Mouse (Mus musculus) liver, embryonic 13.5 days (tissue): ENCODE measurements around the gene Lyl1. TPM values are rescaled to one million over a fixed set of nuclear protein-coding genes. Genes with fewer than 3 reads are reported as not detected.

ENCODE experiments used
- ATAC-seq: fragments of 200-750 bp; cut with Nextera tagmentation; 2 replicates; pipeline ENCODE4 v1.8.0; 2017; ENCODE audit warnings: low read depth, mild to moderate bottlenecking, moderate number of reproducible peaks, moderate library complexity
- DNase-seq: peaks from one replicate; pipeline ENCODE4 v3.0.0; 2022
- H3K27ac ChIP-seq: fragments of 300-500 bp; sonication (generic); 2 replicates; pipeline ENCODE4 v1.5.1; 2015; ENCODE audit warnings: moderate library complexity, mild to moderate bottlenecking, inconsistent platforms
- H3K27me3 ChIP-seq: fragments of 300-500 bp; sonication (generic); 2 replicates; pipeline ENCODE4 v1.6.1; 2015; ENCODE audit warnings: mild to moderate bottlenecking, inconsistent platforms
- H3K36me3 ChIP-seq: fragments of 300-500 bp; sonication (generic); 2 replicates; pipeline ENCODE4 v1.6.1; 2015; ENCODE audit warnings: mild to moderate bottlenecking, inconsistent platforms
- H3K4me1 ChIP-seq: fragments of 300-500 bp; sonication (generic); replicated peaks from 2 replicates; pipeline ENCODE4 v1.6.1; 2015; ENCODE audit warnings: inconsistent platforms
- H3K4me2 ChIP-seq: fragments of 300-500 bp; sonication (generic); 2 replicates; pipeline ENCODE4 v1.6.1; 2015; ENCODE audit warnings: inconsistent platforms, mild to moderate bottlenecking, moderate library complexity
- H3K4me3 ChIP-seq: fragments of 300-500 bp; sonication (generic); replicated peaks from 2 replicates; pipeline ENCODE4 v1.5.1; 2015; ENCODE audit warnings: mild to moderate bottlenecking, inconsistent platforms
- H3K9ac ChIP-seq: fragments of 300-500 bp; sonication (generic); 2 replicates; pipeline ENCODE4 v1.6.1; 2015; ENCODE audit warnings: mild to moderate bottlenecking, inconsistent platforms
- H3K9me3 ChIP-seq: fragments of 300-500 bp; sonication (generic); replicated peaks from 2 replicates; pipeline ENCODE4 v1.6.1; 2016; ENCODE audit warnings: inconsistent platforms
- WGBS: fragments of 180-500 bp; shearing (Covaris S2); methylation state at CpG from one replicate; pipeline ENCODE4 v1.1.7; 2015; ENCODE audit not compliant: insufficient replicate concordance; 5-methylcytosine and 5-hydroxymethylcytosine counted together
- polyA plus RNA-seq: library from polyadenylated mRNA; unstranded; fragments of >200 nt; fragmentation: Nextera tagmentation; extraction: Ambion mirVana; gene quantifications from 2 replicates; pipeline ENCODE4 v1.2.1, GENCODE M21; 2015

The Lyl1 gene
- 61.2 and 61.3 TPM in 2 replicates for polyA plus RNA-seq

DNA sequence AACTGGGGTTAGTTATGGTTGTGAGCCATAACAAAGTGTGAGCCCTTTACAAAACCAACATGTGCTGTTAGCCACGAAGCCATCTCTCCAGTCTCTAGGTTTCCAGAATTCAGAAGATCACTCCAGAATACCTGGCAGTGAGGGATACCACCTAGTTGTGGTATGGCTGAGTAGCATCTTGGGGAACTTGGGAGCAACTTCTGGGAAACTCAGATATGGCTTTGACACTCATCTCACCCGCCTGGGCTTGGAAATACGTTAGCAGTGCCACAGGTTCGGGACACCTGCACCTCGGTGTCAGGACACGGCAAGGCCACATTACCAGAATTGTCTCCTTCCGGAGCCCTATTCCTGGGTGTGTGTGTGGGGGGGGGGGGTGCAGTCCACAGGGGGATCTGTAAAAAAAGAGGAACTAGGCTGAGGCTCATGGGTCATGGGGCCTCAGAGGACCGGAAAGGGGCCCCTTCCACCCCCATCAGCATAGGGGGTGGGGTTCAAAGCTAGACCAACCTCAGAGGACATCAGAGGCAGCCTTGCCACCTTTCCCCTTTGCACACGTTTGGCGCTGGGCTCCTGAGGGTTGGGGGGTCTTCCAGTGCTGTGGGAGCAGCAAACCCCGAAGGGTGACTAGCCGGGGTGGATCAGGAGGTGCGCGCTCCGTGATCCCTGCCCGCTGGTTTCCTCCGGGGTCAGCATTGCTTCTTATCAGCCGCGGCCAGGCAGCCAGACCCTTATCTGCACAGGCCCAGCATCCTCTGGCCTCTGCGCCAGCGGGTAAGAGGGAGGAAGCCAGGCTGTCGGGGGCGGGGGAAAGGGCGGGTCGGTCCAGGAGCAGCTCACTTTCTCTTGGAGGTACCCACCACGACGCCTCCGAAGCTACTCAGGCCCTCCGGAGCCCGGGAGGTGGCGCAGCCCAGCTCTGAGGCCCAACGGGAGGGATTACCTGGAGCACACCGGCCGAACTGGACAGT is at the start of gene Lyl1:
Lyl1 (plus strand) TSS at position 517 of the 971 bp plus-strand sequence.
- peaks cover 68% of the 10 kb centered on the region for H3K4me1 ChIP-seq
- H3K4me2 ChIP-seq: peak within 1 kb of the TSS; percentile 95
- peak within 1 kb of the TSS; percentile 98 for H3K27ac ChIP-seq
- 0 out of 2 replicates have a peak, but pooled peaks cover 4% of the 10 kb centered on the region for H3K27me3 ChIP-seq
- H3K4me3 ChIP-seq: peak within 1 kb of the TSS; percentile 88
- 2% methylated on average over 34 of the region's 34 CpGs for WGBS
- peaks cover 56% of the 10 kb centered on the region for H3K36me3 ChIP-seq
- H3K9ac ChIP-seq: peak within 1 kb of the TSS; percentile 98
- peak; percentile 87 for ATAC-seq
- H3K9me3 ChIP-seq: no peaks in the 10 kb centered on the region
- DNase-seq: peak; percentile 99

GRCm38 (mm10) chr8:84653092-84653631 is 48.1 kb upstream of the Lyl1 start:
- Histone ChIP-seq H3K27ac (no peak overlapping the region), H3K4me2 (peak overlapping the region; percentile 34), H3K27me3 (peaks cover 10% of the 10 kb centered on the region; the same call in 1 of the 2 replicates), H3K9ac (no peak overlapping the region; the same call in 1 of the 2 replicates), H3K36me3 (no peaks in the 10 kb centered on the region), H3K4me3 (0 out of 2 replicates have a peak overlapping the region, but pooled peaks have one; percentile 3), H3K9me3 (no peaks in the 10 kb centered on the region), H3K4me1 (peaks cover 52% of the 10 kb centered on the region)
- 52% methylated on average over 9 of the region's 9 CpGs for WGBS
- ATAC-seq (no peak), DNase-seq (no peak)

DNA sequence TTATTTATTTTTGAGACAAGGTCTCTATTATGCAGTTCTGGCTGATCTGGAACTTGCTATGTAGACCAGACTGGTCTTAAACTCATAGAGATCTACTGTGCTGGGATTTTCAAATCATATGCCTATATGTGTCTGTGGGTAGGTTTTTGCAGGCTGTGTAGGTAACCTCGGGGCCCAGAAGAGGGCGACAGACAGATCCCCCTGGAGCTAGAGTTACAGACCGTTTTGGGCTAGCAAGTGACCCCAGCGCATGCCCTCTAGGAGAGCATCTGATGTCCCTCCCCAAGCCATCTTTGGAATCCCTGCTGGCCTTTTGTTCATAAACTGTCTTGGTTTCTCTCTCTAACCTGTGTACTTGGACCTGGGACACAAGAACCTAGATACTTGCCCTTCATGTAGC is 46.7 kb upstream of the Lyl1 start:
- Histone ChIP-seq H3K36me3 (no peaks in the 10 kb centered on the region), H3K4me3 (no peak overlapping the region), H3K27ac (0 out of 2 replicates have a peak overlapping the region, but pooled peaks have one; percentile 11), H3K27me3 (peaks cover 10% of the 10 kb centered on the region; the same call in 1 of the 2 replicates), H3K4me1 (peaks cover 65% of the 10 kb centered on the region), H3K9ac (no peak overlapping the region), H3K4me2 (no peak overlapping the region), H3K9me3 (no peaks in the 10 kb centered on the region)
- no peak for DNase-seq
- WGBS: 31% methylated on average over 4 of the region's 4 CpGs
- no peak for ATAC-seq

DNA sequence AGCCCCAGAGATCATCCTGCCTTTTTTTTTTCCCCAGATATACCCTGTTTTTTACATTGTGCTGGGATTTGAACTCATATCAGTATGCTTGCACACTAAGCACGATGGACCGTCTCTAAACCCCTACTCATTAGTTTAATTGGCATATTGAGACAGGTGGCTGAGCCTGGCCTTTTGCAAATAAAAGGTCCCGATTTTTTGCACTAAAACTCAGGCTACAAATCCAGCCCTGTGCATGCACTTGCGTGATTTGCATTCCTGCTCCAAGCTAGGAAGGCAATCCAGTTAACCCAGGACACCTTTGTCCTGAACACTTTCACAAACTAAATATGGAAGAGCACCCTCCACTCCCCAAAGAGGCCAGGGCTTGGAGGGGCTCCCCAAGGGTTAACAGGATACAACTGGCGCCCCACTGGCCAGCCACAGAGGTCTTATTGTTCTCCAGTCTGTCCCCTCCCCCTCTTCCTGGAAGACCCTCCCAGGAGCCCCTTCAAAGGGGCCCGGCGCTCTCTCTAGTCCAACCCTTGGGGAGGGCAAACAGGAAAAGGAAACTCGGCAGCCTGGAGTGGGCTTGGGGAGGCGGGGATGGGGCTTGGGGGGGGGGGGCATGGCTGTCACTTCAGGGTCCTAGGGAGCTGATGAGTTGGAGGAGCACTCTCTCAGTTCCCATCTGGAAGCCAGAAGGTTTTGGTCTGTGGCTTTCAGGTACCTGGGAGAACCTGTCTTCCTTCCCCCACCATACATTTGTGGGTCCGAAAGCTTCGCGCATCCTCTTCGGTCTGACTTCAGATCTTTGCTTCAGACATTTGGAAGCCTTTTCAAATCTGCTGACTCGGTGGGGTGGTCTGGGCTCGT is 45.7 kb upstream of the Lyl1 start:
- H3K9me3 ChIP-seq: no peaks in the 10 kb centered on the region
- H3K4me2 ChIP-seq: peak overlapping the region; percentile 81
- no peak for ATAC-seq
- DNase-seq: no peak
- no peaks in the 10 kb centered on the region for H3K36me3 ChIP-seq
- 12% methylated on average over 15 of the region's 15 CpGs for WGBS
- peak overlapping the region; percentile 54 for H3K4me3 ChIP-seq
- H3K9ac ChIP-seq: peak overlapping the region; percentile 69
- H3K4me1 ChIP-seq: peaks cover 69% of the 10 kb centered on the region
- H3K27me3 ChIP-seq: peaks cover 10% of the 10 kb centered on the region; the same call in 1 of the 2 replicates
- peak overlapping the region; percentile 77 for H3K27ac ChIP-seq

DNA sequence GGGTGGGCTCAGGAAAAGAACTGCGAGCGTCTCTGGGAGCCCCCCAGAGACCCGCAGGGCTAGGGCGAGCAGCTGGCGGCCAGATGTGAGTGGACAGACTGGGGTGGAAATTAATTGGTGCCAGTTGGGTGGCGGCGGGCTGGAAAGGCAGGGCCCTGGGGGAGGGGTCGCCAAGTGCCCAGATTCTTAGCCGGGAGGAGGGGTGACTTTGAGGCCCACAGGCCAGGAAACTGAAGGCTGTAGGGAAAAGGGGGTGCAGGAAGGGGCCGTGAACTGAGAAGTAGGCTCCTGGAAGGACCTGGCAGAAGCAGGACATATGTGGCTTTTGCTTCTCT is 45.1 kb upstream of the Lyl1 start:
- Histone ChIP-seq H3K36me3 (no peaks in the 10 kb centered on the region), H3K4me2 (peak overlapping the region; percentile 81), H3K9ac (peak overlapping the region; percentile 69), H3K27me3 (peaks cover 10% of the 10 kb centered on the region; the same call in 1 of the 2 replicates), H3K9me3 (no peaks in the 10 kb centered on the region), H3K4me3 (peak overlapping the region; percentile 54), H3K27ac (peak overlapping the region; percentile 77), H3K4me1 (peaks cover 75% of the 10 kb centered on the region)
- 6% methylated on average over 10 of the region's 10 CpGs for WGBS
- ATAC-seq: no peak
- no peak for DNase-seq

- no peaks in the 10 kb centered on the region for H3K36me3 ChIP-seq
- H3K9me3 ChIP-seq: no peaks in the 10 kb centered on the region
- H3K27ac ChIP-seq: peak overlapping the region; percentile 77
- ATAC-seq (peak; percentile 69), DNase-seq (peak; percentile 72)
- H3K4me1 ChIP-seq: peaks cover 80% of the 10 kb centered on the region
- peaks cover 10% of the 10 kb centered on the region; the same call in 1 of the 2 replicates for H3K27me3 ChIP-seq
- peak overlapping the region; percentile 81 for H3K4me2 ChIP-seq
- H3K9ac ChIP-seq: peak overlapping the region; percentile 69
- peak overlapping the region; percentile 54 for H3K4me3 ChIP-seq
- under 1% methylated on average over 23 of the region's 23 CpGs for WGBS
Measured at GRCm38 (mm10) chr8:84656641-84657126, 44.6 kb upstream of the Lyl1 start.

DNA sequence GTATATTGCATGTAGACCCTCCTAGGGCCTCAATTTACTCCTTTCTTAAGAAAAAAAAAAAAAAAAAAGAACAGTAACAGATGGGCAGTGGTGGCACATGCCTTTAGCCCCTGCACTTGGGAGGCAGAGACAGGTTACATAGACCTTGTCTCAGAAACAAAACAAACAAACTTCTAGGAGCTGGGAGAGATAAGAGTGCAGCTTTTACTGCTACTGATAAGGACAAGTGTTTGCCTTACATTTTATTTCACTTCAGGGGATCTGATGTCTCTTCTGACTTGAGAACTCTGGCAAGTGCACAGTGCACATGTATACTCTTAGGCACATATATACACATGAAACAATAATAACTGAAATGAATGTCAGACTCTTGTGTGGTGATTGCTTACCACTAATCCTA is 44.1 kb upstream of the Lyl1 start:
- Histone ChIP-seq H3K27me3 (peaks cover 10% of the 10 kb centered on the region; the same call in 1 of the 2 replicates), H3K4me1 (peaks cover 85% of the 10 kb centered on the region), H3K36me3 (no peaks in the 10 kb centered on the region), H3K27ac (peak overlapping the region; percentile 77), H3K9me3 (no peaks in the 10 kb centered on the region), H3K4me3 (peak overlapping the region; percentile 54), H3K9ac (peak overlapping the region; percentile 69), H3K4me2 (peak overlapping the region; percentile 81)
- 0 out of 2 replicates have a peak, but pooled peaks have one; percentile 5 for ATAC-seq
- no peak for DNase-seq

GRCm38 (mm10) chr8:84657680-84658079 is 43.6 kb upstream of the Lyl1 start:
- Histone ChIP-seq H3K27me3 (peaks cover 10% of the 10 kb centered on the region; the same call in 1 of the 2 replicates), H3K9me3 (no peaks in the 10 kb centered on the region), H3K4me2 (peak overlapping the region; percentile 81), H3K36me3 (no peaks in the 10 kb centered on the region), H3K4me3 (no peak overlapping the region), H3K9ac (0 out of 2 replicates have a peak overlapping the region, but pooled peaks have one; percentile 69), H3K4me1 (peaks cover 89% of the 10 kb centered on the region), H3K27ac (peak overlapping the region; percentile 77)
- ATAC-seq (no peak), DNase-seq (no peak)
- WGBS: 61% methylated on average over 4 of the region's 4 CpGs

DNA sequence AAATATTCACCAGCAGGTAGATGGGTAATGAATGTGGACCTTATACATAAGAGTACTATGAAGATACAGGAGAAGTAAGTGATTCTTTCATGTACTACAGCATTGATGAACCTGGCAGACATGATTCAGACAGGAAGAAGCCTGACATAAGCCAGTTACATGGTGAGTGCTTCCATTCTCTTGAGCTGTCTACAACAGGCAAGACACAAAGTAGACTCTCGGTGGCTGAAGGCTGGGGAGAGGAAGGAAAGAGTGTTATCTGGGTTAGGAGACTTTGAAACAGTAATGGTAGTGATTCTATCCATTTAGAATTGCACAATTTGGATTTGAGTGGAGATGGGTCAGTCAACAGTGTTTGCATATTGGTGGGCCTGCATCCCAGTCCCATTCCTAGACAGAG is 42.3 kb upstream of the Lyl1 start:
- ATAC-seq (no peak), DNase-seq (no peak)
- H3K27ac ChIP-seq: peak overlapping the region; percentile 98
- peak overlapping the region; percentile 99; the same call in 1 of the 2 replicates for H3K4me2 ChIP-seq
- no peak overlapping the region for H3K4me3 ChIP-seq
- no peaks in the 10 kb centered on the region for H3K9me3 ChIP-seq
- no peaks in the 10 kb centered on the region for H3K36me3 ChIP-seq
- H3K9ac ChIP-seq: no peak overlapping the region
- 15% methylated on average over 1 of the region's 1 CpGs for WGBS
- peaks cover 89% of the 10 kb centered on the region for H3K4me1 ChIP-seq
- H3K27me3 ChIP-seq: peaks cover 10% of the 10 kb centered on the region; the same call in 1 of the 2 replicates

GRCm38 (mm10) chr8:84659936-84660818 is 41.1 kb upstream of the Lyl1 start:
- H3K4me2 ChIP-seq: peak overlapping the region; percentile 99
- 2% methylated on average over 33 of the region's 33 CpGs for WGBS
- ATAC-seq (no peak), DNase-seq (peak; percentile 34)
- H3K4me1 ChIP-seq: peaks cover 83% of the 10 kb centered on the region
- H3K27ac ChIP-seq: peak overlapping the region; percentile 98
- H3K9ac ChIP-seq: peak overlapping the region; percentile 93
- peaks cover 10% of the 10 kb centered on the region; the same call in 1 of the 2 replicates for H3K27me3 ChIP-seq
- no peaks in the 10 kb centered on the region for H3K36me3 ChIP-seq
- H3K4me3 ChIP-seq: peak overlapping the region; percentile 81
- no peaks in the 10 kb centered on the region for H3K9me3 ChIP-seq
